Mouse (Mus musculus) hindbrain, embryonic 15.5 days (tissue): ENCODE data around the gene Wnt1. TPM values are rescaled to one million over a fixed set of nuclear protein-coding genes. Genes with fewer than 3 reads are reported as not detected.
"Not testable (repeated sequence)": the region's sequence is repeated elsewhere in the genome, so short reads cannot be mapped to it uniquely, and the experiment has no call there.

Experiments
- ATAC-seq: fragments of 200-750 bp; cut with Nextera tagmentation; 2 replicates; pipeline ENCODE4 v1.8.0; 2017; ENCODE audit warnings: low read depth, moderate number of reproducible peaks, moderate TSS enrichment; ENCODE audit not compliant: low FRiP score
- H3K27ac ChIP-seq: fragments of 300-500 bp; sonication (generic); replicated peaks from 2 replicates; pipeline ENCODE4 v1.5.1; 2015; ENCODE audit warnings: mild to moderate bottlenecking, inconsistent platforms
- H3K27me3 ChIP-seq: fragments of 300-500 bp; sonication (generic); 2 replicates; pipeline ENCODE4 v1.6.1; 2015; ENCODE audit warnings: control low read depth, inconsistent platforms
- H3K36me3 ChIP-seq: fragments of 300-500 bp; sonication (generic); 2 replicates; pipeline ENCODE4 v1.6.1; 2015; ENCODE audit warnings: control low read depth, inconsistent platforms
- H3K4me1 ChIP-seq: fragments of 300-500 bp; sonication (generic); replicated peaks from 2 replicates; pipeline ENCODE4 v1.6.1; 2015; ENCODE audit warnings: control low read depth, inconsistent platforms
- H3K4me2 ChIP-seq: fragments of 300-500 bp; sonication (generic); 2 replicates; pipeline ENCODE4 v1.6.1; 2015; ENCODE audit warnings: moderate library complexity, mild to moderate bottlenecking, inconsistent platforms
- H3K4me3 ChIP-seq: fragments of 300-500 bp; sonication (generic); 2 replicates; pipeline ENCODE4 v1.5.1; 2015; ENCODE audit warnings: mild to moderate bottlenecking, inconsistent platforms
- H3K9ac ChIP-seq: fragments of 300-500 bp; sonication (generic); 2 replicates; pipeline ENCODE4 v1.6.1; 2015; ENCODE audit warnings: inconsistent platforms
- H3K9me3 ChIP-seq: fragments of 300-500 bp; sonication (generic); 2 replicates; pipeline ENCODE4 v1.6.1; 2016; ENCODE audit warnings: control low read depth, inconsistent platforms
- WGBS: fragments of 180-500 bp; shearing (Covaris S2); methylation state at CpG from one replicate; pipeline ENCODE4 v1.1.7; 2015; 5-methylcytosine and 5-hydroxymethylcytosine counted together
- polyA plus RNA-seq: library from polyadenylated mRNA; unstranded; fragments of >200 nt; fragmentation: Nextera tagmentation; extraction: Ambion mirVana; gene quantifications from 2 replicates; pipeline ENCODE4 v1.2.1, GENCODE M21; 2015

Gene Wnt1
- polyA plus RNA-seq, 1 experiment from 2014 or later, result 2.5 TPM

DNA sequence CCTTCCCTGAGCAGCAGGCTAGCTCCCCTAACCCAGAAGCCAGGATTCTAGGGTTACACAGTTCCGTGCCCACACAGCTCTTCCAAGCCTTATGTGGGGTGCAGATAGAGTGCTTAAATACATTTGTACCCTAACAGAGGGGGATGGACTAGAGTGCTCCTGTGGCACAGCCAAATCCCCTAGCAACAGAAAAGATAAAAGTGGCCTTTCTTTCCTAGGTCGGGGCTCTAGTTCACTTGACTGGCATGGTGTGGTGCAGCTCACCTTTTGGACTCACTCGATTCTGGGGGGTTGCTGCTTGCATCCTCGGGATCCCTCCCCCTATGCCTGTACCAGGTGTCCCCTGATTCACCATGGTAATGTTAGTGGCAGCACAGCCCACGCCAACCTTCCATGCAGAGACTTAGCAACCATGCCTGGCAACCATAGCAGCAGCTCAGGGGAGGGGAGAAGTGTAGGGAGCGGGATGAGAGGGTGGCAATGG lies 19.0 kb downstream of the Wnt1 start:
- H3K4me3 ChIP-seq, result peak overlapping the region; percentile 43; the same call in 1 of the 2 replicates
- ATAC-seq, result no peak
- H3K4me1 ChIP-seq, result peaks cover 50% of the 10 kb centered on the region

DNA sequence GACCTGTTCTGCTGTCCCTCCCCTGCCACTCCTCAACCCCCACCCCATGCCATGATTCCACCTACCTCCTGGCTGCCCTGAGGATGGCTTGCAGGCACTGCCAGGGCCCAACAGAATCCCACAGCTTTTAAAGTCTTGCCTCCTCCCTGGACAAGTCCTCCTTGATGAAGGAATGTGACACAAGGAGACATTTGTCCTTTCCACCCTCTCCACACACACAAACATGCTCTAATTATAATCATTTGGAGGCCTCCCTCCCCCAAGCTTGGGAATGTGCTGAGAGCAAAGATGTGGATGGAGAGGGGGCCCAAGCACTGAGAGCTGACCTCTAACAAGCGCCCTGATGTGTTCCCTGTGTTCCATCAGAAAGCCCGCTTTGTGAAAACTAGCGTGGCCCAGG lies 19.7 kb downstream of the Wnt1 start, which contains the start of gene Ddn:
TSS of gene Ddn (minus strand) at position 101 of the 400 bp plus-strand sequence.
- H3K27ac ChIP-seq, result no peak within 1 kb of the TSS
- H3K36me3 ChIP-seq, result peaks cover 16% of the 10 kb centered on the region
- peak within 1 kb of the TSS; percentile 10; the same call in 1 of the 2 replicates for H3K9ac ChIP-seq
- no peak for ATAC-seq
- H3K9me3 ChIP-seq, result no peaks in the 10 kb centered on the region
- peak within 1 kb of the TSS; percentile 65 for H3K4me2 ChIP-seq
- peak within 1 kb of the TSS; percentile 43 for H3K4me3 ChIP-seq
- WGBS, result 45% methylated on average over 3 of the region's 3 CpGs
- H3K27me3 ChIP-seq, result peaks cover 52% of the 10 kb centered on the region
- peaks cover 44% of the 10 kb centered on the region for H3K4me1 ChIP-seq

More for the DNA sequence above, 19.0 kb downstream of the Wnt1 start:
- H3K36me3 ChIP-seq, result peaks cover 11% of the 10 kb centered on the region
- H3K27ac ChIP-seq, result no peak overlapping the region
- H3K4me2 ChIP-seq, result peak overlapping the region; percentile 65
- H3K27me3 ChIP-seq, result peaks cover 58% of the 10 kb centered on the region
- WGBS, result 7% methylated on average over 6 of the region's 6 CpGs
- H3K9ac ChIP-seq, result peak overlapping the region; percentile 10; the same call in 1 of the 2 replicates
- H3K9me3 ChIP-seq, result no peaks in the 10 kb centered on the region

DNA sequence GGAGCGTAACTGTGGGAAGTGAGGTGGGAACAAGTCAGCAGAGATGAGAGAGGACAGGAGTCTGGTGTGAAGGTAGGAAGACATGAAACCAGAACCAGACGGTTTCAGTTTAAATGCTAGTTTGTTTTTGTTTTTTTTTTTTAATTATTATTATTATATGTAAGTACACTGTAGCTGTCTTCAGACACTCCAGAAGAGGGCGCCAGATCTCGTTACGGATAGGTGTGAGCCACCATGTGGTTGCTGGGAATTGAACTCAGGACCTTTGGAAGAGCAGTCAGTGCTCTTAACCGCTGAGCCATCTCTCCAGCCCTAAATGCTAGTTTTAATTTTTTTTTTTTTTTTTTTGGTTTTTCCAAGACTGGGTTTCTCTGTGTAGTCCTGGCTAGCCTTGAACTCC lies 20.6 kb downstream of the Wnt1 start:
- H3K27ac ChIP-seq, H3K4me2 ChIP-seq, ATAC-seq, H3K9ac ChIP-seq, H3K9me3 ChIP-seq, H3K4me3 ChIP-seq: not testable (repeated sequence)
- Histone ChIP-seq H3K4me1 (peaks cover 36% of the 10 kb centered on the region), H3K36me3 (peaks cover 16% of the 10 kb centered on the region), H3K27me3 (peaks cover 45% of the 10 kb centered on the region)
- 71% methylated on average over 6 of the region's 6 CpGs for WGBS

DNA sequence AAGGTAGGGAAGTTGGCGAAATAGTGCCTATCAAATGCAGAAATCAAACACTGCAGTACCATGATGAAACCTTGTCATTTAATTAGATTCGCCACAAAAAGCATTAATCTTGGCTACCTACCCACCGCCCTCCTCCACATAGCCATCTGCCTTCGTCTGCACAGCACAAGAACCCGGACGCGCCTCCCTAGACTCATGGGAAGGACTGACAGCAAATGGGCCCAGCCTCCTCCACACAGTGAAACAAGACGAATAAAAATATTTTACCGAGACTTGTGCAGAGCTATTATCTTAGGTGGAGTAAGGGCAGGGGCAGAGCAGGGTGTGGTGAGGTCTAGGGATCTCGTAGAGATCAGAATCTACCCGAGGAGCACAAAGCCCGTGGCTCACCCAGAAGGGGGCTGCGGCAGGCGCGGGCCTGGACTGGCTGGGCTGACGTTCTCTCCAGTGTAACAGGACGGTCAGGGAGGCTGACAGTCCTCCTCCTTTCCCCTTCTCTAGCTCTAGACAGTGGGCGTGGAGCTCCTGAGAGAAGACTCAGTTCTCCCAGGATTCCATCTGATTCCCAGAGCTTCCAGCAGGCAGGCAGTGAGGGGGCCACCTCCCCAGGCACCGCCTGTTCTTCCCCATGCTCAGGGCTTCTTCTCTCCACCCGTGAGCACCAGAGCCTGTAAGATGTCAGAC lies 23.2 kb downstream of the Wnt1 start:
- Histone ChIP-seq H3K36me3 (peaks cover 21% of the 10 kb centered on the region), H3K9ac (no peak overlapping the region), H3K4me2 (no peak overlapping the region), H3K4me1 (peaks cover 12% of the 10 kb centered on the region), H3K9me3 (no peaks in the 10 kb centered on the region), H3K27ac (no peak overlapping the region), H3K27me3 (peaks cover 28% of the 10 kb centered on the region), H3K4me3 (no peak overlapping the region)
- no peak for ATAC-seq
- WGBS, result 87% methylated on average over 20 of the region's 20 CpGs

DNA sequence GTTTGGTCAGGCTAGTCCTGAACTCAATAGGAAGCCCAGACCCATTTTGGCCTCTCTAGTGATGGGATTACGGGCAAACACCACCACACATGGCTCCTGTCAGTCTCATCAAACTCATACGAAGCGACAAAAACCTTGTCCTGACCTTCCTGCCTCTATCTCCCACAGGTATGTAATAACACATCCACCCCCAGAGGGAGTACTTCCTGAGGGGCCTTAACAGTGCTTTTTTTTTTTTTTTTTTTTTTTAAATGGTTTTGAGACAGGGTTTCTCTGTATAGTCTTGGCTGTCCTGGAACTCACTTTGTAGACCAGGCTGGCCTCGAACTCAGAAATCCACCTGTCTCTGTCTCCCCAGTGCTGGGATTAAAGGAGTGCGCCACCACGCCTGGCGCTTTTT lies 28.5 kb downstream of the Wnt1 start:
- H3K4me1 ChIP-seq, result no peaks in the 10 kb centered on the region
- H3K9ac ChIP-seq, result no peak overlapping the region
- H3K27me3 ChIP-seq, result no peaks in the 10 kb centered on the region
- no peak overlapping the region for H3K4me3 ChIP-seq
- H3K36me3 ChIP-seq, result peaks cover 19% of the 10 kb centered on the region
- no peak for ATAC-seq
- no peak overlapping the region for H3K27ac ChIP-seq
- no peaks in the 10 kb centered on the region for H3K9me3 ChIP-seq
- WGBS, result 92% methylated on average over 7 of the region's 7 CpGs
- H3K4me2 ChIP-seq, result no peak overlapping the region

DNA sequence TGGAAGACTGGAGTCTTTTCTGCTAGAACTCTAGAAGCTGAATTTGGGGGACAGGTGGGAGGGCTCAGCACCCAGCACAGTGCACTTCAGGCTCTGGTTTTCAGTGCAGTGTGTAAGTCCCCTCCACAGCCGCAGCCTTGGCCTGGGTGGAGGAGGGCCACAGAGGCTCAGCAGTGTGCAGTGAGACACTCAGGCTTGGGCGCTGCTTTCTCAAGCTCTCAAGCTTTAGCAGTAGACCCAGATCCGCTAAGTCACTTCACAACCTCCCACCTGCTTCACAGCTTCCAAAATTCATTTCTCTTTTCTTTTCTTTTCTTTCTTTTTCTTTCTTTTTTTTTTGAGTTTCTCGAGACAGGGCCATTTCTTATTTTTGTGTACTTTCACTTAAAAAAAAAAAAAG lies 31.3 kb downstream of the Wnt1 start:
- H3K9me3 ChIP-seq, result no peaks in the 10 kb centered on the region
- no peak overlapping the region for H3K4me3 ChIP-seq
- ATAC-seq, result no peak
- no peak overlapping the region for H3K4me2 ChIP-seq
- WGBS, result 85% methylated on average over 4 of the region's 4 CpGs
- no peaks in the 10 kb centered on the region for H3K27me3 ChIP-seq
- H3K36me3 ChIP-seq, result peaks cover 12% of the 10 kb centered on the region; the same call in 1 of the 2 replicates
- H3K4me1 ChIP-seq, result no peaks in the 10 kb centered on the region
- no peak overlapping the region for H3K9ac ChIP-seq
- no peak overlapping the region for H3K27ac ChIP-seq

DNA sequence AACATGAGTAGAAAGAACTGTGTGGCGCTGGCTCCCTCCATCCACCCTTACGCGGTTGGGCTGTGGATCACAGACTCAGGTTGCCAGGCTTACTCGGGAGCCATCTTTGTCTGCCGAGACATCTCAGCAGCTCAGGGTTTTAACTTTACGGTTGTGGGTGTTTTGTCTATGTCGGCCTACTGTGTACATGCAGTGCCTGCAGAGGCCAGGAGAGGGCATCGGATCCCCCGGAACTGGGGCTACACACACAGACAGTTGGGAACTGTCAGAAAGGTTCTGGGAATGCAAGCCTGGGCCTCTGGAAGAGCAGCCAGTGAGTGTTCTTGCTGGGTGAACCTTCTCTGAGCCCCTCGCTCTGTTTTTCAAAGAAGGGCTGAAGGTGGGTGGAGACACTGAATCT lies 31.7 kb downstream of the Wnt1 start:
- H3K27ac ChIP-seq, result no peak overlapping the region
- no peaks in the 10 kb centered on the region for H3K27me3 ChIP-seq
- no peaks in the 10 kb centered on the region for H3K4me1 ChIP-seq
- H3K9me3 ChIP-seq, result no peaks in the 10 kb centered on the region
- H3K36me3 ChIP-seq, result peaks cover 12% of the 10 kb centered on the region; the same call in 1 of the 2 replicates
- no peak overlapping the region for H3K9ac ChIP-seq
- 28% methylated on average over 10 of the region's 10 CpGs for WGBS
- no peak overlapping the region for H3K4me2 ChIP-seq
- ATAC-seq, result no peak
- no peak overlapping the region for H3K4me3 ChIP-seq

DNA sequence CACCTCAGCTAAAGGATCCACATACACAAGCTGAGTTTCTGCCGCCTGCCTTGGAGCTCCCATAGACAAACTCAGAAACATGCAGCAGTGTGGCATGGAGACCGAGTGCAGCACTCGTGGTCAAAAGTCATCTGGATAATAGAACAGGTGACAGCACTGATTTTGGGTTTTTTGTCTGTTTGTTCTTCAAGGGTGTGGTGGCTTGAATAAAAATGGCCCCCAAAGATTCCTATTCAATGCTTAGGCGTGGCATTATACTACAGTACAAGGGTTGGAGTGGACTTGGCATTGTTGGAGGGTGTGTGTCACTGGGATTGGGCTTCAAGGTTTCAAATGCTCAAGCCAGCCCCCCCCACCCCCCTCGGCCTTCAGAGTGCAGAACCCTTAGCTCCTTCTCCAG lies 32.5 kb downstream of the Wnt1 start:
- Histone ChIP-seq H3K27me3 (no peaks in the 10 kb centered on the region), H3K9ac (no peak overlapping the region), H3K4me3 (no peak overlapping the region), H3K36me3 (peaks cover 12% of the 10 kb centered on the region; the same call in 1 of the 2 replicates), H3K4me1 (no peaks in the 10 kb centered on the region), H3K27ac (no peak overlapping the region), H3K9me3 (no peaks in the 10 kb centered on the region), H3K4me2 (no peak overlapping the region)
- no peak for ATAC-seq
- WGBS, result 92% methylated on average over 5 of the region's 5 CpGs

DNA sequence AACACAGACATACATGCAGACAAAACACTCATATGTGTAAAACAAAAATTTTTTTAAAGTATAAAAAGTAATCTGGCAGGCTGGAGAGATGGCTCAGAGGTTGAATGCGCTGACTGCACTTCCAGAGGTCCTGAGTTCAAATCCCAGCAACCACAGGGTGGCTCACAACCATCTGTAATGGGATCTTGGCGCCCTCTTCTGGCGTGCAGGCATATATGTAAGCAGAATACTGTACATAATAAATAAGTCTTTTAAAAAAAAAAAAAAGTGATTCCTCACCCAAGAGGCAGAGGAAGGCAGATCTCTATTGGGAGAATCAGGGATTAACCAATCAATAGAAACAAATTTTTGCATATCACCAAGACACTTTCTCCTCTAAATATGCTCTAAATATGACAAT lies 33.8 kb downstream of the Wnt1 start:
- no peak overlapping the region for H3K4me2 ChIP-seq
- WGBS, result 69% methylated on average over 3 of the region's 3 CpGs
- no peak overlapping the region for H3K4me3 ChIP-seq
- H3K36me3 ChIP-seq, result peaks cover 12% of the 10 kb centered on the region; the same call in 1 of the 2 replicates
- H3K27ac ChIP-seq, result no peak overlapping the region
- no peaks in the 10 kb centered on the region for H3K27me3 ChIP-seq
- H3K9me3 ChIP-seq, result no peaks in the 10 kb centered on the region
- ATAC-seq, result no peak
- no peaks in the 10 kb centered on the region for H3K4me1 ChIP-seq
- no peak overlapping the region for H3K9ac ChIP-seq

DNA sequence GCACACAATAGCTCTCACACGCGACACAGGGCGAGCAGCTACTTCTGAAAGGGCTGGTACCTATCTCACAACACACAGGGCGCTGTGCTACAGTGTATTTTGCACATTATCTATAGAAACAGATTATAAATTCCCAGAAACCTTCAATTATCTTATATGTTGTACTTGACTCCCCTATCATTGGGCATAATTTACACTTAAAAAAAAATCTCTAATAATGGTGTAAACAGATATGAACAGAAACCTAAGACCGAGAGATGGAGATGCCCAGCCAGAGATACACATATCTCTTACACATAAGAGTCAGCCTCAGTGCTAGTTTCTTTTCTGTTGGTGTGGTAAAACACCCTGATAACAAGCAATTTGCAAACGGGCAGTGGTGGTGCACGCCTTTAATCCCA lies 38.0 kb downstream of the Wnt1 start:
- Histone ChIP-seq H3K4me1 (peaks cover 11% of the 10 kb centered on the region), H3K27ac (no peak overlapping the region), H3K9ac (no peak overlapping the region), H3K4me3 (no peak overlapping the region), H3K9me3 (no peaks in the 10 kb centered on the region), H3K4me2 (no peak overlapping the region), H3K36me3 (peaks cover 9% of the 10 kb centered on the region; the same call in 1 of the 2 replicates), H3K27me3 (no peaks in the 10 kb centered on the region)
- ATAC-seq, result no peak
- WGBS, result 96% methylated on average over 7 of the region's 7 CpGs

DNA sequence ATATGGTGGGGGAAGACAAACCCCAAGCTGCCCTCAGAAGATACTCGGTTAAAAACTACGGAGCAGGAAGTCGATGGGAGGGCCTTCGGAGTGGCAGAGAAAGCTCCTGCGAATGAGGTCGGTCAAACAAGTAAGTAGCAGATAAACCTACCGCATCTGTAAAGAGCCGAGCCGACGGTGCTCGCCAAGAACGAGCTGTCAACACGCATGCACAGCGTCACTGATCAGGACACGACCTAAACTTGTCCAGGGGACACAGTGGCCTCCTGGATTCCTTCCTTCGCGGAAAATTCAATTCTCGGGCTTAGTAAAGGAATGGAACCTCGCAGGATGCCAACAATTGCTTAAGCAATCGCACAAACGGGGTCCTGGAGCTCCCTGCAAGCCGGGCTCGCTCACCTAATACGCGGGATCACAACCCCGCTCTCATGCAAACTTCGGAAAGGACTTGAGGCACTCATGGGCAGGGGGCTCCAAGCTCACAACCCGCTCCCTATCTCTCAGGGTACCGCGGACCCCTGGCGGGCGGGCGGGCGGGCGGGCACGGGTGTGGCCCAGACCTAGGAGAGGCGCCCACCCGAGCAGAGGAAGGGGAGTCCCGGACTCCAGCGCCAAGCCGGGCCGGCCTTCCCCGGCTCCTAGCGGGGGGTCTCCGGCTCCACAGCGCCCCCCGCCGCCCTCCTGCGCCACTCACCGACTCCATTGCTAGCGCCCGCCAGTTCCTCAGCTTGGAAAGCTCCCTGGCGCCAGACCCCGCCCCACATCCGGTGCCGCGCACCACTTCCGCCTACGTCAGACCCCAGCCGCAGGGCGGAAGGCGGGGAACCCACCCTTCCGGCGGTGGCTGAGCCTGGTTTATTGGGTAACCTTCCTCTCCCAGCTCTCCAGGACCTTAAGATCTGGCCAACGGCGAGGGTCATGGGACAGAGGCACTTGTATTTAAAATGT lies 41.4 kb downstream of the Wnt1 start, which contains the start of gene Prkag1:
TSS of gene Prkag1 (minus strand) at position 786 of the 948 bp plus-strand sequence.
- Histone ChIP-seq H3K4me3 (peak within 1 kb of the TSS; percentile 75), H3K9me3 (no peaks in the 10 kb centered on the region), H3K4me1 (peaks cover 11% of the 10 kb centered on the region), H3K9ac (peak within 1 kb of the TSS; percentile 61), H3K27me3 (no peaks in the 10 kb centered on the region), H3K4me2 (peak within 1 kb of the TSS; percentile 63), H3K27ac (peak within 1 kb of the TSS; percentile 89), H3K36me3 (peaks cover 32% of the 10 kb centered on the region)
- WGBS, result under 1% methylated on average over 64 of the region's 66 CpGs
- peak; percentile 97 for ATAC-seq

DNA sequence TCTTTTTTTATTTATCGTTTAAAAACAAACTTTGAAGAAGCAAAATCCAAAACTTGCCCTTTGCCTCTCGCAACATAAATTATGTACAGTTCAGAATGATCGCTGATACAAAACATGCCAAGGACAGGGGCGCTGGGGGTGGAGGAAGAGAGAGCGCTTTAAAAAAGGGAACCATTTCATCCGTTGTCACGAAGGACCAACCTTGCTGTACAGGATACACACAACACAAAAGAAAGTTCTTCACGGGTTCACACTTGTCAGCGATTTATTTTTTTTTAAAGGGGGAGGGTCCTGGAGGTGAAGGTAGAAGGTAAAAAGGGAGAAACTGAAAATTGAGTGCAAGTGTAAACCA lies 42.0 kb downstream of the Wnt1 start:
- H3K4me1 ChIP-seq, result peaks cover 11% of the 10 kb centered on the region
- peaks cover 39% of the 10 kb centered on the region for H3K36me3 ChIP-seq
- peak overlapping the region; percentile 89 for H3K27ac ChIP-seq
- WGBS, result 17% methylated on average over 9 of the region's 9 CpGs
- no peaks in the 10 kb centered on the region for H3K9me3 ChIP-seq
- H3K9ac ChIP-seq, result peak overlapping the region; percentile 38; the same call in 1 of the 2 replicates
- peak overlapping the region; percentile 63 for H3K4me2 ChIP-seq
- H3K27me3 ChIP-seq, result no peaks in the 10 kb centered on the region
- ATAC-seq, result peak; percentile 65
- peak overlapping the region; percentile 75 for H3K4me3 ChIP-seq
